In the genomic region with DNA sequence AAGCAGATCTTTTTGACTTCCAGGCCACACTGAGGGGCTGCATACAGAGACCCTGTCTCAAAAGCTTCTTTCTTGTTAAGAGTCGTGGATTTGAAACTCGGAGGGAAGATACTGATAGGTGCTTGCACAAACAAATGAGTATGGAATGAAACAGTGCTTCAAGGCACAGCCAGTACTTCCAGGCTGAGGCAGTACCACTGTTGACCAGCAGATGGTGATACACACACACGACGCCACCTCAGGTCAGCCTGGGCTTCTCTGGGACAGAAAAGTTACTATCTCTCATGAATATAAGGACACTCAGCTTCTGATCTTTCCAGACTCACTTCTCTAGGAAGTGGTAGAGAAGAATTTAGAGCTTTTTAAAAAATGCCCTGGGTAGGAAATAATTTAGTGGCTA, we compare ENCODE assay signal across 9 mouse cellular contexts. TPM values are rescaled to one million over a fixed set of nuclear protein-coding genes. Genes with fewer than 3 reads are reported as not detected.
DNase-seq lines count a peak whose midpoint lies in the region; ATAC-seq and TF ChIP-seq lines count a peak whose summit lies in the region.
"Had no signal": no experiment of that assay in that cellular context is flagged by ENCODE, and none has a peak within 500 bp of the region (broad histone marks: within the 10 kb centered on the region; RNA-seq: fewer than 3 reads in every experiment).

No protein-coding gene starts in this region.

- H3K4me1 ChIP-seq in kidney, embryonic 16.5 days (ENCODE audit: insufficient read depth, low read length), result no peaks in the 10 kb centered on the region
- H3K4me1 ChIP-seq in forebrain, postnatal 0 days (ENCODE audit: insufficient read depth), result no peaks in the 10 kb centered on the region
- no peaks in the 10 kb centered on the region for H3K4me1 ChIP-seq in hindbrain, embryonic 16.5 days (ENCODE audit: control insufficient read depth, insufficient read depth, low read depth, low read length)
- H3K4me1 ChIP-seq in testis, adult 2 months (ENCODE audit: control insufficient read depth, insufficient read depth, low read length), result no peaks in the 10 kb centered on the region
- H3K4me1 ChIP-seq: embryonic facial prominence, embryonic 15.5 days had no signal

- peak; percentile 32 for DNase-seq in kidney, adult 11 months
- DNase-seq in c-Kit-positive CD71-negative TER-119-negative erythroid progenitor cells, embryonic 14.5 days (ENCODE audit: low read depth), result peak; percentile 72
- peak; percentile 85 for DNase-seq in forebrain, postnatal 0 days
- DNase-seq in left cerebral cortex, postnatal 25 days (ENCODE audit: low spot score in 2 of 2), result peak; percentile 82 to 84
- peak; percentile 85 for DNase-seq in naive thymus-derived CD4-positive, alpha-beta T cell, adult 2 months (ENCODE audit: low read depth)

- intact Hi-C loops in left cerebral cortex, postnatal 25 days (cut with DNase I), result loop anchor here (1.0 to 5.0 kb wide), 3 partner anchors 102 to 200 kb away; no protein-coding TSS in a partner anchor

- WGBS in kidney, embryonic 16.5 days, result 20% methylated on average over 4 of the region's 4 CpGs
- whole genome bisulfite sequencing in forebrain, postnatal 0 days, result 24% methylated on average over 4 of the region's 4 CpGs
- 29% methylated on average over 4 of the region's 4 CpGs for WGBS in hindbrain, embryonic 16.5 days

- no peak for ATAC-seq in kidney, embryonic 16.5 days (ENCODE audit: low FRiP score, low TSS enrichment)
- ATAC-seq in forebrain, postnatal 0 days, result peak; percentile 64; the same call in 1 of the 2 replicates
- ATAC-seq in hindbrain, embryonic 16.5 days, result 0 out of 2 replicates have a peak, but pooled peaks have one; percentile 42

- peaks cover 26% of the 10 kb centered on the region for H3K36me3 ChIP-seq in kidney, embryonic 16.5 days (ENCODE audit: insufficient read depth, low read length)
- H3K36me3 ChIP-seq in forebrain, postnatal 0 days (ENCODE audit: insufficient read depth), result peaks cover 28% of the 10 kb centered on the region
- 0 out of 2 replicates have a peak, but pooled peaks cover 10% of the 10 kb centered on the region for H3K36me3 ChIP-seq in hindbrain, embryonic 16.5 days (ENCODE audit: control insufficient read depth, insufficient read depth, low read length)
- H3K36me3 ChIP-seq in testis, adult 2 months (ENCODE audit: control insufficient read depth, insufficient read depth, low read length), result no peaks in the 10 kb centered on the region

- H3K27ac ChIP-seq in kidney, embryonic 16.5 days (ENCODE audit: low read length), result no peak overlapping the region
- no peak overlapping the region for H3K27ac ChIP-seq in forebrain, postnatal 0 days (ENCODE audit: low read depth, low read length)
- no peak overlapping the region for H3K27ac ChIP-seq in hindbrain, embryonic 16.5 days (ENCODE audit: low read depth, low read length)
- no peak overlapping the region for H3K27ac ChIP-seq in testis, adult 2 months (ENCODE audit: control insufficient read depth, insufficient read depth, low read depth, low read length)
- H3K27ac ChIP-seq: embryonic facial prominence, embryonic 15.5 days had no signal

- TF ChIP-seq POLR2A in testis, adult 2 months (IDR thresholded peaks at IDR 0.05; ENCODE audit: control insufficient read depth, low read depth, low read length), result no peak

- H3K9ac ChIP-seq in kidney, embryonic 16.5 days (replicated peaks; ENCODE audit: low read length), result no peak overlapping the region
- no peak overlapping the region for H3K9ac ChIP-seq in forebrain, postnatal 0 days
- no peak overlapping the region for H3K9ac ChIP-seq in hindbrain, embryonic 16.5 days (ENCODE audit: low read depth, low read length)
- H3K9ac ChIP-seq: embryonic facial prominence, embryonic 15.5 days had no signal

- H3K4me3 ChIP-seq in kidney, embryonic 16.5 days (ENCODE audit: low read length), result no peak overlapping the region
- no peak overlapping the region for H3K4me3 ChIP-seq in forebrain, postnatal 0 days (ENCODE audit: low read depth, low read length)
- H3K4me3 ChIP-seq in hindbrain, embryonic 16.5 days (ENCODE audit: low read length), result no peak overlapping the region
- no peak overlapping the region for H3K4me3 ChIP-seq in testis, adult 2 months (ENCODE audit: control insufficient read depth, low read depth, low read length)
- H3K4me3 ChIP-seq: embryonic facial prominence, embryonic 15.5 days had no signal

- H3K9me3 ChIP-seq in kidney, embryonic 16.5 days (ENCODE audit: low read length), result no peaks in the 10 kb centered on the region
- H3K9me3 ChIP-seq in forebrain, postnatal 0 days (ENCODE audit: low read length), result no peaks in the 10 kb centered on the region
- H3K9me3 ChIP-seq in hindbrain, embryonic 16.5 days (ENCODE audit: control insufficient read depth, low read length), result no peaks in the 10 kb centered on the region
- H3K9me3 ChIP-seq: embryonic facial prominence, embryonic 15.5 days had no signal

- peak; percentile 98 for TF ChIP-seq CTCF in forebrain, postnatal 0 days (IDR thresholded peaks at IDR 0.05; ENCODE audit: low read depth)
- peak; percentile 96; the same call in 1 of the 2 replicates for TF ChIP-seq CTCF in testis, adult 2 months (IDR thresholded peaks at IDR 0.05; ENCODE audit: control insufficient read depth, insufficient read depth, insufficient replicate concordance, low read depth, low read length)

- no peak overlapping the region for H3K4me2 ChIP-seq in kidney, embryonic 16.5 days (replicated peaks; ENCODE audit: low read depth, low read length)
- H3K4me2 ChIP-seq in forebrain, postnatal 0 days (ENCODE audit: low read depth), result no peak overlapping the region
- H3K4me2 ChIP-seq in hindbrain, embryonic 16.5 days (ENCODE audit: low read length), result no peak overlapping the region
- H3K4me2 ChIP-seq: embryonic facial prominence, embryonic 15.5 days had no signal

- H3K27me3 ChIP-seq in kidney, embryonic 16.5 days (ENCODE audit: insufficient read depth, low read length), result no peaks in the 10 kb centered on the region
- H3K27me3 ChIP-seq in forebrain, postnatal 0 days (ENCODE audit: insufficient read depth, low read length), result no peaks in the 10 kb centered on the region
- H3K27me3 ChIP-seq in hindbrain, embryonic 16.5 days (replicated peaks; ENCODE audit: control insufficient read depth, insufficient read depth, low read length), result no peaks in the 10 kb centered on the region
- H3K27me3 ChIP-seq in testis, adult 2 months (ENCODE audit: control insufficient read depth, insufficient read depth, low read length), result no peaks in the 10 kb centered on the region
- H3K27me3 ChIP-seq: embryonic facial prominence, embryonic 15.5 days had no signal

RNA-seq across cellular contexts. Expression of a gene that starts 55.6 kb away (rescaled TPM):
- 0.54 and 1.0 TPM in 2 replicates for polyA plus RNA-seq in kidney, embryonic 16.5 days (2015; fragmentation: Nextera tagmentation; extraction: Ambion mirVana)
- 2.5 and 2.7 TPM in 2 replicates for total RNA-seq in forebrain, postnatal 0 days (2014; rRNA removed)
- 0.26 and 0.33 TPM in 2 replicates for polyA plus RNA-seq in forebrain, postnatal 0 days (2015; fragmentation: Nextera tagmentation; extraction: Ambion mirVana)
- polyA plus RNA-seq in hindbrain, embryonic 16.5 days (2015; fragmentation: Nextera tagmentation; extraction: Ambion mirVana), result 0.34 TPM in 1 of 2 replicates, not detected in the other
- 10 to 100 TPM in 1 of 2 experiments, 1 to 10 TPM in 1; 8.1 to 11.3 TPM for total RNA-seq in left cerebral cortex, postnatal 25 days (2021)
- 11.2 and 13.3 TPM in 2 replicates for polyA plus RNA-seq in testis, adult 2 months (2012; rRNA removed)

Comparison
In these comparisons a context has a peak if more than half of its experiments do, and no peak if none do; other contexts are left out.
1. DNase-seq: peak in every context shown above with its lines; median percentile 85 in forebrain, postnatal 0 days; 85 in naive thymus-derived CD4-positive, alpha-beta T cell, adult 2 months; 83 in left cerebral cortex, postnatal 25 days; 72 in c-Kit-positive CD71-negative TER-119-negative erythroid progenitor cells, embryonic 14.5 days; 32 in kidney, adult 11 months.